ENCODE assay signal across 24 mouse cellular contexts in the genomic region with DNA sequence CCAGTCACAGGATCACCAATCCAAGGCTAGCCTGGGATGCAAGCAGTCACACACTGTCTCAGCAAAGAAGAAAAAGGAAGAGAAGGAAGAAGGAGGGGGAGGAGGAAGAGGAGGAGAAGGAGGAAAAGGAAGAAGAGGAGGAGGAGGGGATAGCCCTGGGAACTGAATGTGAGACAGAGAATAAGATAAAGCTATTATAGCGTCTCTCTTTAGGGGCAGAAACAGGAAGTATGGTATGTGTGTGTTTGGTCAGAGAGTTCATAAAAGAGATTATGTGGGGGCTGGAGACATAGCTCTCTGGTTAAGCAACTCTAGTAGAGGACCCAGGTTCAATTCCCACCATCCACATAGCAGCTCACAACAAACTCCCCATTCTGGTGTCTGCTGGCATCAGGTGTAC. TPM values are rescaled to one million over a fixed set of nuclear protein-coding genes. Genes with fewer than 3 reads are reported as not detected.
DNase-seq lines count a peak whose midpoint lies in the region; ATAC-seq and TF ChIP-seq lines count a peak whose summit lies in the region.
"Had no signal": no experiment of that assay in that cellular context is flagged by ENCODE, and none has a peak within 500 bp of the region (broad histone marks: within the 10 kb centered on the region; RNA-seq: fewer than 3 reads in every experiment).

No protein-coding gene starts in this region.

- H3K9me3 ChIP-seq in heart, embryonic 10.5 days: no peaks in the 10 kb centered on the region
- H3K9me3 ChIP-seq in heart, embryonic 14.5 days (ENCODE audit: control insufficient read depth, low read length): no peaks in the 10 kb centered on the region
- H3K9me3 ChIP-seq: embryonic facial prominence, embryonic 15.5 days; forebrain, embryonic 10.5 days; hindbrain, embryonic 10.5 days; intestine, embryonic 15.5 days; kidney, embryonic 15.5 days had no signal

- WGBS in heart, embryonic 10.5 days: 41% methylated on average over 1 of the region's 1 CpGs
- 40% methylated on average over 1 of the region's 1 CpGs for WGBS in heart, embryonic 14.5 days

- 0 out of 2 replicates have a peak overlapping the region, but pooled peaks have one; percentile 22 for H3K9ac ChIP-seq in heart, embryonic 14.5 days (ENCODE audit: low read length)
- H3K9ac ChIP-seq: embryonic facial prominence, embryonic 15.5 days; hindbrain, embryonic 14.5 days; intestine, embryonic 15.5 days; kidney, embryonic 15.5 days had no signal

- no peak for TF ChIP-seq POLR2A in bone marrow macrophage, adult 2 months (IDR thresholded peaks at IDR 0.05; ENCODE audit: borderline replicate concordance, low read depth, low read length)

- H3K36me3 ChIP-seq in heart, embryonic 10.5 days: peaks cover 76% of the 10 kb centered on the region
- H3K36me3 ChIP-seq in heart, embryonic 14.5 days (ENCODE audit: control insufficient read depth, insufficient read depth, low read length): peaks cover 60% of the 10 kb centered on the region

- intact Hi-C loops in heart, postnatal 14 days (cut with DNase I): no loop called here

- peaks cover 28% of the 10 kb centered on the region for H3K4me1 ChIP-seq in heart, embryonic 10.5 days
- H3K4me1 ChIP-seq in heart, embryonic 14.5 days (ENCODE audit: control insufficient read depth in 2 of 2, insufficient read depth in 2 of 2, low read length in 2 of 2): peaks cover 19 to 24% of the 10 kb centered on the region in 2 experiments
- peaks cover 13% of the 10 kb centered on the region for H3K4me1 ChIP-seq in bone marrow macrophage, adult 2 months (ENCODE audit: control insufficient read depth, insufficient read depth, low read length)
- H3K4me1 ChIP-seq: embryonic facial prominence, embryonic 15.5 days; forebrain, embryonic 10.5 days; intestine, embryonic 15.5 days had no signal

- no peak overlapping the region for H3K4me3 ChIP-seq in heart, embryonic 10.5 days
- H3K4me3 ChIP-seq in heart, embryonic 14.5 days (ENCODE audit: control insufficient read depth in 1 of 2, insufficient read depth in 1 of 2, low read depth in 1 of 2, low read length in 2 of 2): no peak overlapping the region
- no peak overlapping the region for H3K4me3 ChIP-seq in layer of hippocampus, adult 2 months
- no peak overlapping the region for H3K4me3 ChIP-seq in bone marrow macrophage, adult 2 months (ENCODE audit: insufficient read depth, low read length)
- H3K4me3 ChIP-seq: embryonic facial prominence, embryonic 15.5 days; erythroblast, embryonic 14.5 days; forebrain, embryonic 10.5 days; hindbrain, embryonic 10.5 days; intestine, embryonic 15.5 days; kidney, embryonic 15.5 days had no signal

- H3K27ac ChIP-seq in heart, embryonic 10.5 days: peak overlapping the region; percentile 4; the same call in 1 of the 2 replicates
- H3K27ac ChIP-seq in heart, embryonic 14.5 days (replicated peaks in 1 of 2; ENCODE audit: control insufficient read depth in 1 of 2, insufficient read depth in 1 of 2, low read depth in 2 of 2, low read length in 2 of 2): peak overlapping the region; percentile 92 to 94
- H3K27ac ChIP-seq in layer of hippocampus, adult 2 months: 0 out of 2 replicates have a peak overlapping the region, but pooled peaks have one; percentile 64
- H3K27ac ChIP-seq in bone marrow macrophage, adult 2 months (ENCODE audit: insufficient read depth, low read depth, low read length): peak overlapping the region; percentile 35; the same call in 1 of the 2 replicates
- H3K27ac ChIP-seq: embryonic facial prominence, embryonic 15.5 days; forebrain, embryonic 10.5 days; hindbrain, embryonic 10.5 days; hindbrain, embryonic 14.5 days; intestine, embryonic 15.5 days; kidney, embryonic 15.5 days had no signal

- no peak for DNase-seq in heart, embryonic 10.5 days (ENCODE audit: low spot score)
- DNase-seq in heart, postnatal 14 days: no peak
- no peak for DNase-seq in heart, adult 9 months (ENCODE audit: low spot score in 2 of 2)
- DNase-seq in layer of hippocampus, adult 2 months (ENCODE audit: low spot score in 2 of 2): no peak
- no peak for DNase-seq in layer of hippocampus, adult 8-10 months (ENCODE audit: low spot score in 2 of 2)
- DNase-seq: adrenal gland, adult 8-10 months; cerebellum, adult 11 months; cerebellum, adult 8-10 months; embryo, embryonic 11 days; gastrocnemius, postnatal 36 days; kidney, adult 2 months had no signal

- no peak for ATAC-seq in heart, embryonic 14.5 days (ENCODE audit: insufficient number of reproducible peaks, insufficient read depth, low FRiP score, low read depth)
- ATAC-seq: forebrain, embryonic 14.5 days; intestine, embryonic 15.5 days had no signal

- H3K27me3 ChIP-seq in heart, embryonic 10.5 days (ENCODE audit: insufficient read depth, poor library complexity, severe bottlenecking): no peaks in the 10 kb centered on the region
- H3K27me3 ChIP-seq in heart, embryonic 14.5 days (ENCODE audit: control insufficient read depth, insufficient read depth, low read length): no peaks in the 10 kb centered on the region
- H3K27me3 ChIP-seq: CH12.LX; embryonic facial prominence, embryonic 15.5 days; intestine, embryonic 15.5 days; kidney, embryonic 15.5 days had no signal

- TF ChIP-seq CTCF in layer of hippocampus, adult 2 months (conservative IDR thresholded peaks at IDR 0.05): no peak
- no peak for TF ChIP-seq CTCF in bone marrow macrophage, adult 2 months (IDR thresholded peaks at IDR 0.05; ENCODE audit: low read depth, low read length)

- H3K4me2 ChIP-seq in heart, embryonic 14.5 days (ENCODE audit: low read length): no peak overlapping the region
- H3K4me2 ChIP-seq: embryonic facial prominence, embryonic 15.5 days; hindbrain, embryonic 14.5 days; intestine, embryonic 15.5 days; kidney, embryonic 15.5 days had no signal

RNA-seq across cellular contexts. Expression of a gene that starts 14.7 kb away (rescaled TPM):
- polyA plus RNA-seq in heart, embryonic 10.5 days (2016; fragmentation: Nextera tagmentation; extraction: Ambion mirVana): 0.58 and 1.1 TPM in 2 replicates
- 1 to 10 TPM in 1 of 2 experiments, not detected in 1; 1.0 TPM for total RNA-seq in heart, postnatal 14 days (2021)
- polyA plus RNA-seq in heart, embryonic 14.5 days (2014; fragmentation: Nextera tagmentation; extraction: Ambion mirVana): 0.74 and 1.2 TPM in 2 replicates
- total RNA-seq in layer of hippocampus, adult 2 months (2021): 1 to 10 TPM; 1.3 to 1.6 TPM
- total RNA-seq in layer of hippocampus, adult 8-10 months (2022): 1 to 10 TPM in 2 of 4 experiments, under 1 TPM in 1, not detected in 1; 0.95 to 1.2 (median 1.1) TPM
- not detected in 2 replicates for polyA plus RNA-seq in bone marrow macrophage, adult 2 months (2012; ENCODE audit: insufficient read depth, insufficient read length, missing spikeins)
- total RNA-seq: adrenal gland, postnatal 36 days; CH12.LX; common myeloid progenitor, adult 5-6 weeks had no signal
- polyA plus RNA-seq: erythroblast, embryonic 14.5 days; forebrain, embryonic 10.5 days; hindbrain, embryonic 10.5 days; hindbrain, embryonic 14.5 days; intestine, embryonic 15.5 days had no signal

RNA-seq across cellular contexts. Expression of a gene that starts 14.8 kb away (rescaled TPM):
- 245 and 506 TPM in 2 replicates for polyA plus RNA-seq in heart, embryonic 10.5 days (2016; fragmentation: Nextera tagmentation; extraction: Ambion mirVana)
- total RNA-seq in heart, postnatal 14 days (2021): 1,000 to 10,000 TPM; 5,520 to 6,453 TPM
- 1,549 and 1,575 TPM in 2 replicates for polyA plus RNA-seq in heart, embryonic 14.5 days (2014; fragmentation: Nextera tagmentation; extraction: Ambion mirVana)
- 10 to 100 TPM; 88.5 to 92.2 TPM for total RNA-seq in layer of hippocampus, adult 2 months (2021)
- total RNA-seq in layer of hippocampus, adult 8-10 months (2022): 100 to 1,000 TPM in 1 of 4 experiments, 10 to 100 TPM in 3; 87.7 to 102 (median 95.3) TPM
- polyA plus RNA-seq in bone marrow macrophage, adult 2 months (2012; ENCODE audit: insufficient read depth, insufficient read length, missing spikeins): 3.0 and 3.9 TPM in 2 replicates
- total RNA-seq: CH12.LX; common myeloid progenitor, adult 5-6 weeks had no signal
- polyA plus RNA-seq: erythroblast, embryonic 14.5 days had no signal

RNA-seq across cellular contexts. Expression of a gene that starts 36.6 kb away (rescaled TPM):
- polyA plus RNA-seq in heart, embryonic 10.5 days (2016; fragmentation: Nextera tagmentation; extraction: Ambion mirVana): 52.7 and 55.3 TPM in 2 replicates
- 10 to 100 TPM; 21.4 to 24.9 TPM for total RNA-seq in heart, postnatal 14 days (2021)
- 47.9 and 50.3 TPM in 2 replicates for polyA plus RNA-seq in heart, embryonic 14.5 days (2014; fragmentation: Nextera tagmentation; extraction: Ambion mirVana)
- 10 to 100 TPM; 66.1 to 66.5 TPM for total RNA-seq in layer of hippocampus, adult 2 months (2021)
- 10 to 100 TPM; 51.1 to 63.2 (median 59.1) TPM for total RNA-seq in layer of hippocampus, adult 8-10 months (2022)
- 40.5 and 42.9 TPM in 2 replicates for polyA plus RNA-seq in bone marrow macrophage, adult 2 months (2012; ENCODE audit: insufficient read depth, insufficient read length, missing spikeins)

RNA-seq across cellular contexts. Expression of a gene that starts 36.8 kb away (rescaled TPM):
- 114 and 151 TPM in 2 replicates for polyA plus RNA-seq in heart, embryonic 10.5 days (2016; fragmentation: Nextera tagmentation; extraction: Ambion mirVana)
- total RNA-seq in heart, postnatal 14 days (2021): 10 to 100 TPM; 18.5 to 19.6 TPM
- polyA plus RNA-seq in heart, embryonic 14.5 days (2014; fragmentation: Nextera tagmentation; extraction: Ambion mirVana): 68.2 and 74.5 TPM in 2 replicates
- total RNA-seq in layer of hippocampus, adult 2 months (2021): 10 to 100 TPM; 32.4 to 33.8 TPM
- total RNA-seq in layer of hippocampus, adult 8-10 months (2022): 10 to 100 TPM; 29.4 to 32.3 (median 30.6) TPM
- 24.3 and 26.6 TPM in 2 replicates for polyA plus RNA-seq in bone marrow macrophage, adult 2 months (2012; ENCODE audit: insufficient read depth, insufficient read length, missing spikeins)

RNA-seq across cellular contexts. Expression of a gene that starts 44.2 kb away (rescaled TPM):
- polyA plus RNA-seq in heart, embryonic 10.5 days (2016; fragmentation: Nextera tagmentation; extraction: Ambion mirVana): 5.4 and 12.1 TPM in 2 replicates
- total RNA-seq in heart, postnatal 14 days (2021): 1 to 10 TPM; 3.1 to 3.3 TPM
- polyA plus RNA-seq in heart, embryonic 14.5 days (2014; fragmentation: Nextera tagmentation; extraction: Ambion mirVana): 6.0 and 7.5 TPM in 2 replicates
- 10 to 100 TPM; 11.1 to 14.1 TPM for total RNA-seq in layer of hippocampus, adult 2 months (2021)
- total RNA-seq in layer of hippocampus, adult 8-10 months (2022): 10 to 100 TPM in 2 of 4 experiments, 1 to 10 TPM in 2; 8.1 to 12.4 (median 10.2) TPM
- 1.0 and 1.3 TPM in 2 replicates for polyA plus RNA-seq in bone marrow macrophage, adult 2 months (2012; ENCODE audit: insufficient read depth, insufficient read length, missing spikeins)
- total RNA-seq: common myeloid progenitor, adult 5-6 weeks had no signal
- polyA plus RNA-seq: erythroblast, embryonic 14.5 days had no signal

Comparison
In these comparisons a context has a peak if more than half of its experiments do, and no peak if none do; other contexts are left out.
1. H3K27ac ChIP-seq: peak in every context shown above with its lines; median percentile 93 in heart, embryonic 14.5 days; 64 in layer of hippocampus, adult 2 months; 35 in bone marrow macrophage, adult 2 months; 4 in heart, embryonic 10.5 days.
2. RNA of a gene that starts 14.8 kb away (total RNA-seq): 5,520 to 6,453 TPM in heart, postnatal 14 days; 87.7 to 102 TPM in layer of hippocampus, adult 8-10 months and 88.5 to 92.2 TPM in layer of hippocampus, adult 2 months; every median in the first group is over 10 times any median in the second.